Mouse (Mus musculus) midbrain, embryonic 11.5 days (tissue): ENCODE measurements around the gene Olfr90. TPM values are rescaled to one million over a fixed set of nuclear protein-coding genes. Genes with fewer than 3 reads are reported as not detected.

Source experiments
- ATAC-seq: fragments of 200-750 bp; cut with Nextera tagmentation; 2 replicates; pipeline ENCODE4 v1.8.0; 2017; ENCODE audit warnings: moderate TSS enrichment, moderate library complexity; ENCODE audit not compliant: low FRiP score
- DNase-seq: peaks from one replicate; pipeline ENCODE4 v3.0.0; 2015; ENCODE audit warnings: low spot score; ENCODE audit errors: missing footprints
- H3K27ac ChIP-seq: fragments of 300-500 bp; sonication (generic); 2 replicates; pipeline ENCODE4 v1.5.1; 2014; ENCODE audit warnings: low read depth, low read length
- H3K27me3 ChIP-seq: fragments of 300-500 bp; sonication (generic); 2 replicates; pipeline ENCODE4 v1.6.1; 2014; ENCODE audit warnings: mild to moderate bottlenecking, low read length, moderate library complexity, mixed read lengths; ENCODE audit not compliant: control insufficient read depth, insufficient read depth
- H3K36me3 ChIP-seq: fragments of 300-500 bp; sonication (generic); 2 replicates; pipeline ENCODE4 v1.6.1; 2014; ENCODE audit warnings: mild to moderate bottlenecking, low read length, moderate library complexity, mixed read lengths; ENCODE audit not compliant: control insufficient read depth, insufficient read depth
- H3K4me1 ChIP-seq: fragments of 300-500 bp; sonication (generic); 2 replicates; pipeline ENCODE4 v1.6.1; 2014; ENCODE audit warnings: low read length; ENCODE audit not compliant: control insufficient read depth, insufficient read depth
- H3K4me2 ChIP-seq: fragments of 300-500 bp; sonication (generic); 2 replicates; pipeline ENCODE4 v1.6.1; 2014; ENCODE audit warnings: mild to moderate bottlenecking, moderate library complexity
- H3K4me3 ChIP-seq: fragments of 300-500 bp; sonication (generic); 2 replicates; pipeline ENCODE4 v1.5.1; 2014; ENCODE audit warnings: low read depth, low read length
- H3K9ac ChIP-seq: fragments of 300-500 bp; sonication (generic); 2 replicates; pipeline ENCODE4 v1.6.1; 2014; ENCODE audit warnings: low read length
- H3K9me3 ChIP-seq: fragments of 300-500 bp; sonication (generic); 2 replicates; pipeline ENCODE4 v1.6.1; 2016; ENCODE audit warnings: low read length; ENCODE audit not compliant: control insufficient read depth
- WGBS: fragments of 180-500 bp; shearing (Covaris S2); extraction: QIAGEN DNeasy Blood & Tissue Kit; methylation state at CpG from one replicate; pipeline ENCODE4 v1.1.7; 2014; 5-methylcytosine and 5-hydroxymethylcytosine counted together
- polyA plus RNA-seq: library from polyadenylated mRNA; unstranded; fragments of >200 nt; fragmentation: Nextera tagmentation; extraction: Ambion mirVana; gene quantifications from 2 replicates; pipeline ENCODE4 v1.2.1, GENCODE M21; 2014

The Olfr90 gene
- polyA plus RNA-seq, 1 experiment from 2014 or later = not detected

DNA sequence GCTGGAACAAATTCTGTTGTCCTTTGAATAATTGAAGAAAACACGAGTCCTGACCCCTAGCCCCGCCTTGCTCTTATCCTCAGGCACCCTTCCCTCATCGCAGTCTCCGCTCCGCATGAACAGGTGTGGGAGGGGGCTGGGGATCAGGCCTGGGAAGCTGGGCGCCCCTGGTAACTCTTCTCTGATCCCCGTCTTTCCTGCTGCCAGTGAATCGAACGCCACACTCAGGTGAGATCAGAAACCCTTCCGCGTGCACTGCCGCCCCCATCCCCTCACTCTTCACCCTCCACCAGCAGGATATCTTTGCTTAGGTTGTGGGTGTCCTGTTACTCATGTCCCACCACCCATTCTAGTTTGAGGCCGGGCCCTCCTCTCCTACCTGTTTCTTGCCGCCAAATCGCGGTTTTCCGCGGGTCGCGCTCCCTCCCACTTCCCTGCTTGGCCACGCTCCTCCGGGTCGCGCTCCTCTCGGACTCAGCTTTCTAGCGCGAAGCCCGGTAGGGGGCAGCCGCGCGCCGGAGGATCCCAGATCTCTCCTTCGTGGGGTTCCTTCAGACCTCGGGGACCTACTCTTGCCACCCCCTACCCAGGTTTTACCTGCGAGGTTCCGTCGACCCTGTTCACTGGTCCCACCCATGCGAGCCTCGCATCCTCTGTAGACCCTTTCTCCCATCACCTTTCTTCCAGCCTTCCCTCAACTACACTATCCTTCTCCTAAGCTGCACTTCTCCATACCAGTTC is 38.6 kb downstream of the Olfr90 start:
- no peak overlapping the region for H3K27ac ChIP-seq
- peak; percentile 98 for DNase-seq
- no peaks in the 10 kb centered on the region for H3K9me3 ChIP-seq
- peak overlapping the region; percentile 81 for H3K4me2 ChIP-seq
- peak; percentile 23 for ATAC-seq
- peaks cover 14% of the 10 kb centered on the region for H3K27me3 ChIP-seq
- peak overlapping the region; percentile 79 for H3K9ac ChIP-seq
- peak overlapping the region; percentile 65 for H3K4me3 ChIP-seq
- peaks cover 26% of the 10 kb centered on the region for H3K4me1 ChIP-seq
- WGBS = under 1% methylated on average over 39 of the region's 39 CpGs
- H3K36me3 ChIP-seq = peaks cover 5% of the 10 kb centered on the region; the same call in 1 of the 2 replicates

DNA sequence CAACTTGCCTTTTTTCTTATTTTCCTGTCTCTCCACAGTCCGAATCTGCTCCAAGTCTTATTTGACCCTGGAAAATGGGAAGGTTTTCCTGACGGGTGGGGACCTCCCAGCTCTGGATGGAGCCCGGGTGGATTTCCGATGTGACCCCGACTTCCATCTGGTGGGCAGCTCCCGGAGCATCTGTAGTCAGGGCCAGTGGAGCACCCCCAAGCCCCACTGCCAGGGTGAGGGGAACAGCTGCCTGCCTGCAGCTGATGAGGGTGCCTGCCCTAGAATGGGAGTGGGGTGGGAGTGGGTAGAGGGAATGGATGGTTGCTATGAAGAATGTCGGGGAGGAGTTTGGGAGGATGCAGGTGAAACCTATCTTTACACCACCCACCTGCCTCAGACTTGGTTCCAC is 39.9 kb downstream of the Olfr90 start:
- H3K27ac ChIP-seq = no peak overlapping the region
- H3K27me3 ChIP-seq = peaks cover 14% of the 10 kb centered on the region
- no peak for ATAC-seq
- no peak for DNase-seq
- H3K9me3 ChIP-seq = no peaks in the 10 kb centered on the region
- whole genome bisulfite sequencing = 61% methylated on average over 7 of the region's 7 CpGs
- H3K4me1 ChIP-seq = peaks cover 26% of the 10 kb centered on the region
- no peak overlapping the region for H3K9ac ChIP-seq
- H3K4me2 ChIP-seq = peak overlapping the region; percentile 19; the same call in 1 of the 2 replicates
- no peak overlapping the region for H3K4me3 ChIP-seq
- no peaks in the 10 kb centered on the region for H3K36me3 ChIP-seq

- Histone ChIP-seq H3K9me3 (no peaks in the 10 kb centered on the region), H3K27me3 (peaks cover 14% of the 10 kb centered on the region), H3K27ac (no peak overlapping the region), H3K4me1 (peaks cover 26% of the 10 kb centered on the region), H3K4me3 (no peak overlapping the region), H3K4me2 (no peak overlapping the region; the same call in 1 of the 2 replicates), H3K36me3 (no peaks in the 10 kb centered on the region), H3K9ac (no peak overlapping the region)
- DNase-seq = peak; percentile 84
- 37% methylated on average over 3 of the region's 3 CpGs for WGBS
- ATAC-seq = no peak
Measured at GRCm38 (mm10) chr17:37047981-37048380, 40.3 kb downstream of the Olfr90 start.

- Histone ChIP-seq H3K27ac (no peak overlapping the region), H3K36me3 (no peaks in the 10 kb centered on the region), H3K4me3 (peak overlapping the region; percentile 79), H3K9ac (peak overlapping the region; percentile 16), H3K4me2 (peak overlapping the region; percentile 91), H3K27me3 (peaks cover 14% of the 10 kb centered on the region), H3K4me1 (peaks cover 26% of the 10 kb centered on the region), H3K9me3 (no peaks in the 10 kb centered on the region)
- no peak for ATAC-seq
- WGBS = 13% methylated on average over 19 of the region's 19 CpGs
- peak; percentile 82 for DNase-seq
Measured at GRCm38 (mm10) chr17:37047332-37047976, 40.8 kb downstream of the Olfr90 start.

GRCm38 (mm10) chr17:37046312-37047112 is 41.8 kb downstream of the Olfr90 start:
- ATAC-seq = peak; percentile 55
- WGBS = under 1% methylated on average over 37 of the region's 58 CpGs
- H3K4me1 ChIP-seq = peaks cover 26% of the 10 kb centered on the region

GRCm38 (mm10) chr17:37045611-37046311 is 42.5 kb downstream of the Olfr90 start, which contains the start of gene Gabbr1:
Gene Gabbr1 (plus strand): TSS chr17:37045966.
- H3K9me3 ChIP-seq = no peaks in the 10 kb centered on the region
- H3K36me3 ChIP-seq = no peaks in the 10 kb centered on the region
- peak within 1 kb of the TSS; percentile 79 for H3K27ac ChIP-seq
- ATAC-seq (peak; percentile 81), DNase-seq (peak; percentile 98)
- H3K27me3 ChIP-seq = peaks cover 14% of the 10 kb centered on the region
- WGBS = under 1% methylated on average over 43 of the region's 55 CpGs
- peak within 1 kb of the TSS; percentile 79 for H3K4me3 ChIP-seq
- H3K9ac ChIP-seq = peak within 1 kb of the TSS; percentile 95
- H3K4me1 ChIP-seq = peaks cover 20% of the 10 kb centered on the region
- H3K4me2 ChIP-seq = peak within 1 kb of the TSS; percentile 91

More at GRCm38 (mm10) chr17:37046312-37047112, 41.8 kb downstream of the Olfr90 start:
- peak overlapping the region; percentile 91 for H3K4me2 ChIP-seq
- H3K36me3 ChIP-seq = no peaks in the 10 kb centered on the region
- H3K27me3 ChIP-seq = peaks cover 14% of the 10 kb centered on the region
- H3K9me3 ChIP-seq = no peaks in the 10 kb centered on the region
- H3K27ac ChIP-seq = peak overlapping the region; percentile 79
- H3K4me3 ChIP-seq = peak overlapping the region; percentile 79
- H3K9ac ChIP-seq = peak overlapping the region; percentile 95
- peak; percentile 96 for DNase-seq

DNA sequence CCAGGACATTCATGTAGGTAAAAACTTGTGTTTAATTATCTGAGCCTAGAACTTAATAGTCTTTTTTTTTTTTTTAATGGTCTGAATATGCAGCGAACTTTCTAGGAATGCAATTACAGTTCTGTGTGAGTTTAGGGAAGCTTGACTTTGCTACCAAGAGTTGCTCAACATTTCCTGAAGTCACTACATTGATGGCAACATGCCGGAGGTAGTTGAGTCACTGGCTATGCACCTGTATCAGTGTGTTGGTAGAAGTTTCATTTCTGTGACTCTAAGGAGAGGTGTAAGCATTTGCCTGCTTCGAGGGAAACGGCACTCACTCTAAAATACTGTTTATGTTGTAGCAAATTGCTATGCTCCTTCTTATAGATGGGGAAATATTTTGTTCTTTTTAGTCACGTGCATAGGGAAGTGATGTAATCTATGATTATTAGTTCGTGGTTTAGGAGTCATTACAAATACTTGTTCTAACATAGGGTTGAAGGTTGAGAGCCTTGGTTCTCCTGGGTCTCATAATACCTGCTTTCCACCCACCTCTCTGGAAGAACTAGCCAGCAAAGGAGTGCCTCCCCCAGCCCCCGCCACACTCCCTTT is 43.6 kb downstream of the Olfr90 start:
- Histone ChIP-seq H3K27me3 (peaks cover 14% of the 10 kb centered on the region), H3K9me3 (no peaks in the 10 kb centered on the region), H3K27ac (peak overlapping the region; percentile 79; the same call in 1 of the 2 replicates), H3K4me3 (peak overlapping the region; percentile 79), H3K36me3 (no peaks in the 10 kb centered on the region), H3K4me1 (peaks cover 14% of the 10 kb centered on the region), H3K4me2 (peak overlapping the region; percentile 91), H3K9ac (peak overlapping the region; percentile 95; the same call in 1 of the 2 replicates)
- no peak for ATAC-seq
- 81% methylated on average over 7 of the region's 7 CpGs for WGBS
- no peak for DNase-seq
